Mouse (Mus musculus) lung, adult 2 months (tissue): ENCODE measurements around the gene Snx5.

Experiments used
- CTCF ChIP-seq: fragments of 200-500 bp; IDR thresholded peaks from 2 replicates; pipeline ENCODE4 v1.5.1; 2011; ENCODE audit warnings: mild to moderate bottlenecking, low read length, control low read depth; ENCODE audit not compliant: insufficient read depth
- POLR2A ChIP-seq: fragments of 200-500 bp; IDR thresholded peaks from 2 replicates; pipeline ENCODE4 v1.6.1; 2011; ENCODE audit warnings: low read depth, mild to moderate bottlenecking, control low read depth, low read length, borderline replicate concordance; ENCODE audit errors: extremely low read depth

DNA sequence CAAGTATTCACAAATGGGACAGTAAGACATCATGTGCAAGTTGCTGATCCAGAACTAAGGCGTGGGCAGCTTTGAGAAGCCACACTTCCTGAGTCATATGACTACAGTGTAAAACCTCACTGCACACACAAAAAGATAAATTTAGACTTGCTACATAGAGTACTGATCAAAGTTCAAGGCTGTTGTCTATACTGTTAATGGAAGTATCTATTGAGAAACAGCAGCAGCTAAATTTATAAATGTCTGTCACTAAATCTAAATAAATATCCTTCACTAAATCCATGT lies 3.0 kb downstream of the Snx5 start:
- TF ChIP-seq CTCF (no peak), POLR2A (no peak)
